Mouse (Mus musculus) pancreas, adult 10 weeks (tissue): Measurements from ENCODE around the gene Dync2h1. TPM values are rescaled to one million over a fixed set of nuclear protein-coding genes. Genes with fewer than 3 reads are reported as not detected.

Experiments
- polyA plus RNA-seq: library from polyadenylated mRNA; stranded (reverse); fragments of 350-450 nt; fragmentation: Illumina TruSeq; extraction: RNeasy Lipid Tissue Mini Kit (QIAGEN cat#74804); gene quantifications from one replicate; pipeline ENCODE4 v1.2.3, GENCODE M21; 2015; ENCODE audit warnings: low read depth, low replicate concordance; ENCODE audit not compliant: insufficient read depth

Dync2h1 gene
- polyA plus RNA-seq: 3.0 TPM

GRCm38 (mm10) chr9:7184172-7184896, at the start of gene Dync2h1, which contains the start of gene Dcun1d5:
Dync2h1 (minus strand) TSS chr9:7184446.
Dcun1d5 (plus strand) TSS chr9:7184520.

Other genes with a start within 250 kb of the Dync2h1 start
- gene Dcun1d5, start 74 bp upstream of the Dync2h1 start, polyA plus RNA-seq: 22.0 TPM
- not detected for gene Mmp13, start 88.1 kb upstream of the Dync2h1 start, polyA plus RNA-seq
- gene Mmp12, start 159.9 kb upstream of the Dync2h1 start, polyA plus RNA-seq: not detected
- not detected for gene Mmp1b, start 203.6 kb upstream of the Dync2h1 start, polyA plus RNA-seq